Mouse (Mus musculus) liver, embryonic 15.5 days (tissue): ENCODE measurements around the gene Mdk. TPM values are rescaled to one million over a fixed set of nuclear protein-coding genes. Genes with fewer than 3 reads are reported as not detected.

Experiments
- ATAC-seq: fragments of 200-750 bp; cut with Nextera tagmentation; 2 replicates; pipeline ENCODE4 v1.8.0; 2017; ENCODE audit warnings: moderate number of reproducible peaks, mild to moderate bottlenecking, moderate library complexity; ENCODE audit not compliant: insufficient read depth
- H3K27ac ChIP-seq: fragments of 300-500 bp; sonication (generic); replicated peaks from 2 replicates; pipeline ENCODE4 v1.5.1; 2015; ENCODE audit warnings: mild to moderate bottlenecking, inconsistent platforms
- H3K27me3 ChIP-seq: fragments of 300-500 bp; sonication (generic); 2 replicates; pipeline ENCODE4 v1.6.1; 2015; ENCODE audit warnings: mild to moderate bottlenecking, inconsistent platforms
- H3K36me3 ChIP-seq: fragments of 300-500 bp; sonication (generic); replicated peaks from 2 replicates; pipeline ENCODE4 v1.6.1; 2015; ENCODE audit warnings: moderate library complexity, mild to moderate bottlenecking, inconsistent platforms
- H3K4me1 ChIP-seq: fragments of 300-500 bp; sonication (generic); replicated peaks from 2 replicates; pipeline ENCODE4 v1.6.1; 2015; ENCODE audit warnings: inconsistent platforms
- H3K4me2 ChIP-seq: fragments of 300-500 bp; sonication (generic); 2 replicates; pipeline ENCODE4 v1.6.1; 2015; ENCODE audit warnings: moderate library complexity, mild to moderate bottlenecking, inconsistent platforms
- H3K4me3 ChIP-seq: fragments of 300-500 bp; sonication (generic); replicated peaks from 2 replicates; pipeline ENCODE4 v1.5.1; 2015; ENCODE audit warnings: mild to moderate bottlenecking, inconsistent platforms
- H3K9ac ChIP-seq: fragments of 300-500 bp; sonication (generic); 2 replicates; pipeline ENCODE4 v1.6.1; 2015; ENCODE audit warnings: moderate library complexity, mild to moderate bottlenecking, inconsistent platforms
- H3K9me3 ChIP-seq: fragments of 300-500 bp; sonication (generic); replicated peaks from 2 replicates; pipeline ENCODE4 v1.6.1; 2016; ENCODE audit warnings: inconsistent platforms
- WGBS: fragments of 180-500 bp; shearing (Covaris S2); methylation state at CpG from one replicate; pipeline ENCODE4 v1.1.7; 2015; ENCODE audit warnings: mixed read lengths; ENCODE audit not compliant: insufficient replicate concordance; 5-methylcytosine and 5-hydroxymethylcytosine counted together
- polyA plus RNA-seq: library from polyadenylated mRNA; unstranded; fragments of >200 nt; fragmentation: Nextera tagmentation; extraction: Ambion mirVana; gene quantifications from 2 replicates; pipeline ENCODE4 v1.2.1, GENCODE M21; 2015

The Mdk gene
- polyA plus RNA-seq, 1 experiment from 2014 or later, result 15.2 TPM

DNA sequence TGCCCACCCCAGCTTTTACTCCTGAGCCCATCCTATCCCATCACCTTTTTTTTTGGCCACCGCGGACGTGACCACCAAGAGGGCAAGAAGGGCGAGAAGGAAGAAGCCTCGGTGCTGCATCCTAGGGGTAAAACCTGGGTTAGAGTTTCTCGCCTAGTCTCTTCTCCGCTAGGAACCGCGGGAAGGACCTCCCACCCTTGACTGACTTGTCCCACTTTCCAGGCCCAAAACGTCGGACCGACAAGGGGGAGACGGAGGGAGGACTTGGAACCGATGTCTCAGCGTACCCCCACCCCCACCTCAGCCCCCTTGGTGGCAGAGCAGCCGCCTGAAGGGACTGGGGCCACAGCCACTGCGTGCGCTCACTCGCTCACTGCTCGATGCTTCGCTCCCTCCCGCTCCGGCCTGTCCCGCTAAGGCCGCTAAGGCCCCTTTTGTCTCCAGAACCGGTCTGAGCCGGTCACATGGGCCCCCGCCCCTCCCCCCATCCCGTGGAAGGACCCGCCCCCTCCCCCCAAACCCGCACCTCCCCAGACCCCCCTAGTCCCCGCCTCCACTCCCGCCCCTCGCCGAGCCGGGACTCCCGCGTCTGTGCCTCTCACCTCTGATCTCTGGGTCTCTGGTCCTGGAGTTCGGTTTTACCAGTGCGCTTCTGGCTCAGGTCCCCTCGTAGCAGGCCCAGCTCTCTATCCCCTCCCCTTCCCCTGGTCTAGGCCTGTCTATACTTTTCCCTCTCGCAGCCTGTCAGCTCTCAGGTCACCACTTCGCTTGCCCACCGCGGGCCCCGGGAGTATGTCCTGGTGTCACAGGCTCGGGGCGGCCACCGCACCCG is 553 bp downstream of the Mdk start:
- peaks cover 58% of the 10 kb centered on the region for H3K4me1 ChIP-seq
- 5% methylated on average over 50 of the region's 50 CpGs for WGBS

GRCm38 (mm10) chr2:91930761-91931291 is 1.3 kb downstream of the Mdk start:
- Histone ChIP-seq H3K27me3 (peaks cover 63% of the 10 kb centered on the region), H3K4me1 (peaks cover 58% of the 10 kb centered on the region), H3K4me2 (peak overlapping the region; percentile 66), H3K27ac (no peak overlapping the region), H3K36me3 (peaks cover 32% of the 10 kb centered on the region), H3K9ac (no peak overlapping the region), H3K9me3 (no peaks in the 10 kb centered on the region), H3K4me3 (peak overlapping the region; percentile 39)
- ATAC-seq, result no peak
- 26% methylated on average over 23 of the region's 23 CpGs for WGBS

More for the DNA sequence above, 553 bp downstream of the Mdk start:
- ATAC-seq, result no peak
- Histone ChIP-seq H3K27ac (no peak overlapping the region), H3K4me2 (peak overlapping the region; percentile 66), H3K36me3 (peaks cover 40% of the 10 kb centered on the region), H3K4me3 (peak overlapping the region; percentile 39), H3K9ac (no peak overlapping the region; the same call in 1 of the 2 replicates), H3K9me3 (no peaks in the 10 kb centered on the region), H3K27me3 (peaks cover 56% of the 10 kb centered on the region)

GRCm38 (mm10) chr2:91929936-91930335 is 2.2 kb downstream of the Mdk start:
- WGBS, result 13% methylated on average over 12 of the region's 12 CpGs
- H3K36me3 ChIP-seq, result peaks cover 24% of the 10 kb centered on the region
- H3K9ac ChIP-seq, result no peak overlapping the region

GRCm38 (mm10) chr2:91929455-91929854 is 2.6 kb downstream of the Mdk start:
- Histone ChIP-seq H3K4me1 (peaks cover 54% of the 10 kb centered on the region), H3K9ac (no peak overlapping the region), H3K4me2 (no peak overlapping the region), H3K27ac (no peak overlapping the region), H3K9me3 (no peaks in the 10 kb centered on the region), H3K27me3 (peaks cover 76% of the 10 kb centered on the region), H3K36me3 (peaks cover 19% of the 10 kb centered on the region), H3K4me3 (no peak overlapping the region)
- no peak for ATAC-seq
- 57% methylated on average over 3 of the region's 3 CpGs for WGBS

More at GRCm38 (mm10) chr2:91929936-91930335, 2.2 kb downstream of the Mdk start:
- peaks cover 58% of the 10 kb centered on the region for H3K4me1 ChIP-seq
- peaks cover 72% of the 10 kb centered on the region for H3K27me3 ChIP-seq
- peak overlapping the region; percentile 66 for H3K4me2 ChIP-seq
- no peak overlapping the region for H3K27ac ChIP-seq
- no peak for ATAC-seq
- no peaks in the 10 kb centered on the region for H3K9me3 ChIP-seq
- no peak overlapping the region for H3K4me3 ChIP-seq

DNA sequence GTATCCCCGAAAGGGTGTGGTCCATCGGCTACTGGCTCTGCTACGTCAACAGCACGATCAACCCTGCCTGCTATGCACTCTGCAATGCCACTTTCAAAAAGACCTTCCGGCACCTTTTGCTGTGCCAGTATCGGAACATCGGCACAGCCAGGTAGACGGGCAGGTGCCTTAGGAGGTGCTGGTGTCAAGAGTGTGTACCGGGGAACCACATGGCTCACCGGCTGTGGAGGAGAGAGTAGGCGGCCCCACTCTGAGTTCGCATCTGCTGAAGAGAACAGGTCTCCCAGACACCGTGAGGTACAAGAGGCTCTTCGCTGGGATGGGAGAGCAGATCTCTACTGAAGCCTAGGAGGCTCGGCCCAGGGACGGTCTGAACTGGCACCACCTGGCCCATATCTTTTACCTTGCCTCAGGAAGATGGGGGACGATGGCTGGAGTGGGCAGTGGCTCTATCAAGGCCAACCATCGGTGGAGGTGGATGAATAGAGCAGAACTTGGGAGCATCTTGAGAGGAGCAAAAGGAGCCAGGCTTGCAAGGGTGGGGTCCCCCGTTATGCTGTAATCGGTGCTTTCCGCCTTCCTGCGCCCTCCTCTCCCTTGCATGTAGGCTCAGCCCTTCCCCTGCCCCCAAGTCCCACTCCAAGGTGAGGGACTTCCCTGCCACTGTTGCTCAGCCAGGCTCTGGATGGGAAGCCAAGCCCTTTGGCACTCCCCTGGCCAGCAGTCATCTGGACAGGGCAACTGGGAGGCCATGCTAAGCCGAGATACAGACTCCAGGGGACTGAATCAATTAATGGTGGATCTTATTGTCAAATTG is 3.4 kb downstream of the Mdk start:
- Histone ChIP-seq H3K9me3 (no peaks in the 10 kb centered on the region), H3K27me3 (peaks cover 84% of the 10 kb centered on the region), H3K4me2 (no peak overlapping the region), H3K27ac (no peak overlapping the region), H3K36me3 (peaks cover 12% of the 10 kb centered on the region), H3K4me1 (peaks cover 51% of the 10 kb centered on the region), H3K9ac (no peak overlapping the region), H3K4me3 (no peak overlapping the region)
- 69% methylated on average over 23 of the region's 23 CpGs for WGBS
- no peak for ATAC-seq

- Histone ChIP-seq H3K27me3 (peaks cover 91% of the 10 kb centered on the region), H3K4me3 (no peak overlapping the region), H3K9me3 (no peaks in the 10 kb centered on the region), H3K36me3 (peaks cover 4% of the 10 kb centered on the region), H3K4me2 (peak overlapping the region; percentile 39), H3K27ac (no peak overlapping the region), H3K4me1 (peaks cover 51% of the 10 kb centered on the region), H3K9ac (no peak overlapping the region)
- ATAC-seq, result no peak
- 38% methylated on average over 34 of the region's 34 CpGs for WGBS
Observed at GRCm38 (mm10) chr2:91927826-91928533, 4.1 kb downstream of the Mdk start.

- no peak within 1 kb of the TSS for H3K4me3 ChIP-seq
- H3K9me3 ChIP-seq, result no peaks in the 10 kb centered on the region
- WGBS, result 69% methylated on average over 3 of the region's 3 CpGs
- H3K4me2 ChIP-seq, result peak within 1 kb of the TSS; percentile 39
- peaks cover 95% of the 10 kb centered on the region for H3K27me3 ChIP-seq
- no peak for ATAC-seq
- H3K9ac ChIP-seq, result no peak within 1 kb of the TSS
- peaks cover 51% of the 10 kb centered on the region for H3K4me1 ChIP-seq
- H3K27ac ChIP-seq, result no peak within 1 kb of the TSS
- H3K36me3 ChIP-seq, result no peaks in the 10 kb centered on the region
Observed at GRCm38 (mm10) chr2:91926949-91927348, 5.1 kb downstream of the Mdk start, which contains the start of gene Chrm4. Gene Chrm4, plus strand, starts transcription at chr2:91927249.

- Histone ChIP-seq H3K36me3 (no peaks in the 10 kb centered on the region), H3K9ac (no peak overlapping the region), H3K4me1 (peaks cover 47% of the 10 kb centered on the region), H3K4me3 (no peak overlapping the region), H3K27me3 (peaks cover 95% of the 10 kb centered on the region), H3K27ac (no peak overlapping the region), H3K9me3 (no peaks in the 10 kb centered on the region), H3K4me2 (no peak overlapping the region)
- no peak for ATAC-seq
- 70% methylated on average over 15 of the region's 15 CpGs for WGBS
Observed at GRCm38 (mm10) chr2:91925442-91925841, 6.7 kb downstream of the Mdk start.

DNA sequence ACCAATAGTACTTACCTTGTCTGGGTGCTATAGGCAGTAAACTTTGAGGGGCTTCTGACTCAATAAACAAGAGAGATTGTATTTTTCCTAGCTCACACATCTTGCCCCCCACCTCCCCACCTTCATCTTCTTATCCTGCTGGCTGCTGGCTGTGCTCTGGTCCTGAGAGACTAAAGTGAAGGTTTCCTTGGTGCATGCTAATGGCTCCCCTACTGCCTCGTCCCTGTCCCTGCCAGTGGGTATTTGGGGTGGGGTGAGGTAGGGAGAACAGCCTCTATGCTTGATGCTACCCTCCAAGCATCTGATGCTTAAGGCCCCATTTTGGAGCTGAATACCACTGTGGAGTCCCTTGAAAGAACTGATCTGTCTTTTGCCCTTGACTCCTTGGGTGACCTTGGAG is 7.4 kb downstream of the Mdk start:
- ATAC-seq, result no peak
- 64% methylated on average over 1 of the region's 1 CpGs for WGBS
- no peak overlapping the region for H3K4me2 ChIP-seq
- H3K27ac ChIP-seq, result no peak overlapping the region
- H3K4me1 ChIP-seq, result peaks cover 42% of the 10 kb centered on the region
- no peak overlapping the region for H3K4me3 ChIP-seq
- H3K9ac ChIP-seq, result no peak overlapping the region
- H3K9me3 ChIP-seq, result no peaks in the 10 kb centered on the region
- no peaks in the 10 kb centered on the region for H3K36me3 ChIP-seq
- H3K27me3 ChIP-seq, result peaks cover 95% of the 10 kb centered on the region

- H3K4me2 ChIP-seq, result peak overlapping the region; percentile 80
- peaks cover 90% of the 10 kb centered on the region for H3K27me3 ChIP-seq
- WGBS, result 4% methylated on average over 54 of the region's 54 CpGs
- H3K9me3 ChIP-seq, result no peaks in the 10 kb centered on the region
- H3K4me1 ChIP-seq, result peaks cover 42% of the 10 kb centered on the region
- H3K4me3 ChIP-seq, result peak overlapping the region; percentile 30
- peak; percentile 38; the same call in 1 of the 2 replicates for ATAC-seq
- H3K36me3 ChIP-seq, result no peaks in the 10 kb centered on the region
- H3K9ac ChIP-seq, result no peak overlapping the region
- no peak overlapping the region for H3K27ac ChIP-seq
Observed at GRCm38 (mm10) chr2:91923415-91924337, 8.4 kb downstream of the Mdk start.
